Mouse (Mus musculus): ENCODE measurements around the gene Epb41l3. TPM values are rescaled to one million over a fixed set of nuclear protein-coding genes. Genes with fewer than 3 reads are reported as not detected.

Gene Epb41l3
- polyA plus RNA-seq (2014; fragmentation: Illumina TruSeq; extraction: RNeasy Lipid Tissue Mini Kit (QIAGEN cat#74804); ENCODE audit: low replicate concordance) = 711 TPM

DNA sequence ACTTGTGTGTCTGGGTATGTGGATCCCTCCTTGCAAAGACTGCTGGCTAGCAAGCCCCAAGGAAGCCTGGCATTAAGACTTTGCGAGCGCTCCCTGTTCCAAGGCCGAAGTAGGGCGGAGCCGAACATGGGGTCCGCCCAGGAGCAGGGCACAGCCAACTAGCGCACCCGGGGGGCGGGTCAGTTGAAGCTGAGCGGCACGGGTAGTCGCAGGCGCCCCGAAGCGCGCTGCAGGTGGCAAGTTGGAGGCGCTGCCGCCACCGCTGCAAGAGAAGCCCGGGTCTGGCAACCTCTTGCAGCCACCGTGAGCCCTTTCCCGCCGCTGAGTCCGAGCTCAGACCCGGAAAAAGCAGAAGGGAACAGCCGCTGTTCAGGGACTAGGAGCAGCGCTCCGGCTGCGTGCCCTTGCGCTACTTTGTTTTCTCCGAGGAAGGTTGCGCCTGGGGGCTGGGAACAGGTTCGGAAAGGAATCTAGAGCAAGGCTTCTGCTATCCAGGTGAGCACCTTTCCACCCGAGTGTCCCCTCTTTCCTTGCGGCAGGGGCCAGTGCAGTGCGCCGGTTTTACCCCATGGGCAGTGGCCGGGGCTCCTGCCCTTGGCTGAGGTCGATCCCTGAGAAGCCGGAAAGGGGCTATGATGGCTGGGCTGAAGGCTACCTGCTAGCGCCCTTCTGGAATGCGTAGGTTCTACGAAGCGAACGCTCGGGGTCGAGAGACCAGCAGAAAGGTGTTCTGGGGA lies at the start of gene Epb41l3:
Gene Epb41l3 (plus strand): TSS at position 183 of the 737 bp plus-strand sequence.

Other genes starting within 250 kb of the Epb41l3 start
- gene Tmem200c, start 249.1 kb upstream of the Epb41l3 start, polyA plus RNA-seq (2014; fragmentation: Illumina TruSeq; extraction: RNeasy Lipid Tissue Mini Kit (QIAGEN cat#74804); ENCODE audit: low replicate concordance) = not detected

All from small intestine, adult 10 weeks (tissue).